Mouse (Mus musculus) G1E (cell line): ENCODE measurements around the gene Wdr46.

Source experiments
- CTCF ChIP-seq: IDR thresholded peaks from 2 replicates; pipeline ENCODE4 v1.5.1; 2012; ENCODE audit warnings: low read depth, low read length, inconsistent platforms, mixed read lengths
- GATA1 ChIP-seq: IDR thresholded peaks from 2 replicates; pipeline ENCODE4 v1.6.1; 2012; ENCODE audit warnings: borderline replicate concordance, low read length, inconsistent platforms, mixed read lengths
- GATA2 ChIP-seq: IDR thresholded peaks from 2 replicates; pipeline ENCODE4 v1.6.1; 2012; ENCODE audit warnings: low read depth, low read length, inconsistent platforms, borderline replicate concordance
- POLR2AphosphoS5 ChIP-seq: IDR thresholded peaks from 2 replicates; pipeline ENCODE4 v1.6.1; 2012; ENCODE audit warnings: low read depth, low read length, inconsistent platforms; ENCODE audit not compliant: insufficient replicate concordance
- TAL1 ChIP-seq: conservative IDR thresholded peaks from 2 replicates; pipeline ENCODE4 v1.6.1; 2012; ENCODE audit warnings: low read depth, low read length, inconsistent platforms, mixed read lengths

- no peak; the same call in 1 of the 2 replicates for TF ChIP-seq CTCF
- no peak for TF ChIP-seq GATA2
- no peak for TF ChIP-seq GATA1
- no peak for TF ChIP-seq POLR2AphosphoS5
- no peak for TF ChIP-seq TAL1
Observed at GRCm38 (mm10) chr17:33897114-33897794, 43.2 kb upstream of the Wdr46 start.
